Mouse (Mus musculus) left cerebral cortex, adult 2 months (tissue): ENCODE data around the gene Car5a. TPM values are rescaled to one million over a fixed set of nuclear protein-coding genes. Genes with fewer than 3 reads are reported as not detected.

Experiments used
- DNase-seq, 2 experiments: peaks; one replicate each; pipeline ENCODE4 v3.0.0; 2021 to 2022; ENCODE audit warnings: low spot score in 2 of 2, mixed read lengths in 1 of 2; ENCODE audit errors: extremely low spot score in 1 of 2
- H3K27ac ChIP-seq: fragments of 200-600 bp; 2 replicates; pipeline ENCODE4 v1.8.1; 2022
- H3K4me3 ChIP-seq: fragments of 200-600 bp; 2 replicates; pipeline ENCODE4 v1.8.1; 2022
- CTCF ChIP-seq: fragments of 200-600 bp; IDR thresholded peaks from 2 replicates; pipeline ENCODE4 v1.8.1; 2022; ENCODE audit warnings: antibody characterized with exemption, mild to moderate bottlenecking, moderate library complexity
- intact Hi-C: fragments of 180-260 bp; cut with DNase I; formaldehyde crosslinking; loops from one replicate; pipeline ENCODE4 v1.15.1; 2025
- total RNA-seq, 2 experiments: library from RNA; stranded (reverse); gene quantifications; 2 replicates each; pipeline ENCODE4 v1.2.3; 2021

Gene Car5a
- total RNA-seq, 2 experiments from 2014 or later = not detected

- no peak overlapping the region for H3K4me3 ChIP-seq
- DNase-seq = no peak
- intact Hi-C loops = no loop called here
- H3K27ac ChIP-seq = no peak overlapping the region
- TF ChIP-seq CTCF = no peak; the same call in 1 of the 2 replicates
These were observed 26.9 kb upstream of the Car5a start for GRCm38 (mm10) chr8:121971488-121972058.

- Histone ChIP-seq H3K27ac (no peak overlapping the region), H3K4me3 (no peak overlapping the region)
- DNase-seq = no peak
- no peak for TF ChIP-seq CTCF
- intact Hi-C loops = no loop called here
These were observed 25.5 kb upstream of the Car5a start for GRCm38 (mm10) chr8:121970225-121970624.

GRCm38 (mm10) chr8:121968542-121968941 is 23.8 kb upstream of the Car5a start:
- H3K27ac ChIP-seq = peak overlapping the region; percentile 60; the same call in 1 of the 2 replicates
- intact Hi-C loops = no loop called here
- no peak for TF ChIP-seq CTCF

DNA sequence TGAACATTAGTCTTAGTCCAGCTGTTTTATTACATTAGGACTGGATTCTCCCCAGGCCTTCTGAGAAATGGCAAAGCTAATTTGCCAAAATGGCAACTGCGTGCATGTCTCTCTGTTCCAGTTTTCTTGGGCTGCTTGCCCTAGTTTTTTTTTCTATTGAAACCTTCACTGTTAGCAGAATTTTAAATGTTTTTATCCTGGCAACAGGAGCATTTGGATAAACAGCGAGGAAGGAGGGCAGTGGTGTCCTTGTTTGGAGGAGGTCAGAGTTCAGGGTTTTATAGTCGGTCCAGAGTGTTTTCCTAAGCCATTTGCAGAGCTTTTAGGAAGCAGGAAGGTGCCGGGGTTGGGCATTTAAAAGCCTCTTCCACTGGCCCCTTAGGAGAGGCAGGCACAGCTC is 23.3 kb upstream of the Car5a start:
- no peak for TF ChIP-seq CTCF
- no peak for DNase-seq
- Histone ChIP-seq H3K27ac (peak overlapping the region; percentile 60), H3K4me3 (no peak overlapping the region)
- intact Hi-C loops = no loop called here

More at GRCm38 (mm10) chr8:121968542-121968941, 23.8 kb upstream of the Car5a start:
- DNase-seq = no peak
- H3K4me3 ChIP-seq = no peak overlapping the region

GRCm38 (mm10) chr8:121966714-121967448 is 22.2 kb upstream of the Car5a start:
- H3K4me3 ChIP-seq = no peak overlapping the region
- intact Hi-C loops = no loop called here
- no peak for TF ChIP-seq CTCF
- H3K27ac ChIP-seq = no peak overlapping the region
- DNase-seq = no peak

GRCm38 (mm10) chr8:121966110-121966509 is 21.4 kb upstream of the Car5a start:
- H3K27ac ChIP-seq = no peak overlapping the region
- no peak overlapping the region for H3K4me3 ChIP-seq
- no peak for DNase-seq
- no peak for TF ChIP-seq CTCF
- intact Hi-C loops = no loop called here

DNA sequence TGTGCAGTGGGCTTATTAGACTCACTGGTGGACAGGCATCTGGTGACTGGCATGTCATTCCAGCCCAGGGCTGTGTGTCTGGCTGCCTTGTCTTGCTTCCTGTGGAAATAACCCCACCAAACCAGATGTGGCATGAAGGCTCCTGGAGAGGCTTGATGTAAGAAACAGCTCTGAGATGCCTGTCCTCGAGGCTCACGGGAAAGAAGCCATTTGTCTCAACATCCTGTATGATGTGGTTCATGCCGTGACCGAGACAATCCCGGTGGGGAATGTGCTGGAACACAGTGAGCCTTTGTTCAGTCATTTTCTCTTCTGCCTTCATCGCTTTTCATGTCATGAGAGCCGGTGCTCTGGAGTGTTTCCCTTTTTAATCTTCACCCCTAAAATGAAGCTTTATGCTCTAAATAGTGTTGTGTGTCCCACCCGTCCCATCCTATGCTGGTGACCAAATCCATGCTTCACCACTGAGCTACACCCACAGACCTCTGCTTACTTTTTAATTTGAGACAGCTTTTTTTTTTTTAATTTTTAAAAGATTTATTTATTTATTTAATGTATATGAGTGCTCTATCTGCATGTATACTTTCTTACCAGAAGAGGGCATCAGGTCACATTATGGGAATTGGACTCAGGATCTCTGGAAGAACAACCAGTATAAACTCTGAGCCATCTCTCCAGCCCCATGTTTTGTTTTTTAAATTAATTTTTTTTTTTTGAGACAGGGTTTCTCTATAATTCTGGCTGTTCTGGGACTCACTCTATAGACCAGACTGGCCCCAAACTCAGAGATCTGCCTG is 20.2 kb upstream of the Car5a start:
- peak; percentile 37 for TF ChIP-seq CTCF
- Histone ChIP-seq H3K27ac (no peak overlapping the region), H3K4me3 (no peak overlapping the region)
- DNase-seq = no peak
- intact Hi-C loops = no loop called here

- H3K27ac ChIP-seq = no peak overlapping the region
- no peak for DNase-seq
- TF ChIP-seq CTCF = no peak
- H3K4me3 ChIP-seq = no peak overlapping the region
- intact Hi-C loops = no loop called here
These were observed 18.2 kb upstream of the Car5a start for GRCm38 (mm10) chr8:121962892-121963291.

- no peak for TF ChIP-seq CTCF
- H3K27ac ChIP-seq = no peak overlapping the region
- no peak for DNase-seq
- intact Hi-C loops = no loop called here
- H3K4me3 ChIP-seq = no peak overlapping the region
These were observed 13.7 kb upstream of the Car5a start for GRCm38 (mm10) chr8:121958395-121958794.

- intact Hi-C loops = no loop called here
These were observed 11.3 kb upstream of the Car5a start for GRCm38 (mm10) chr8:121955825-121956500.

DNA sequence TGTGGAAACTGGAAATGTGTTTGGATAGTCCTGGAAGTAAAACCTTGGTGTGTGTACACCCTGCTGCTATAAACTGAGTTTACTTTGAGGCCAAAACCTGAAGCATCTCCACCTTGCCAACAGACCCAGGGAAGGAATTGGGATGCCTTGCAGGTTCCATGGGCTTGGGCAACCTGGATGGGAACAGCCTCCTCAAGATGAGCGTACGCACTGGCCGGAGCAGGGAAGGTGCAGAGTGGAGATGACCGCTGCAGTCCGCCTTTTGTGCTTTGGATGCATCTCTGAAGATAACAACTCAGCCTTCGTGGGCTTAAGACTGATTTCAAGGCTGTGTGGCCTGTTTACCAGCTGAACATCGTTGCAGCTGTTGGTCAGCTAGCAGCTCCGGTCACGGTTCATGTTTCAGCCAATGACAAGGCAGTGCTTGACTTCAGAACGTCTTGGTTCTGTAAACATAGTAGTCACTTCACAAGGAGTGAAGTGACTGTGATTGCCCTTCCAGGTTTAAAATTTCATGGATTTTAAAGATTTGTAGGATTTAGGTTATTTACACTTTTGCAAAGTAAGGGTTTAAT is 10.4 kb upstream of the Car5a start:
- H3K27ac ChIP-seq = no peak overlapping the region
- intact Hi-C loops = no loop called here
- no peak for TF ChIP-seq CTCF
- no peak overlapping the region for H3K4me3 ChIP-seq
- no peak for DNase-seq

More at GRCm38 (mm10) chr8:121955825-121956500, 11.3 kb upstream of the Car5a start:
- TF ChIP-seq CTCF = no peak
- Histone ChIP-seq H3K27ac (no peak overlapping the region), H3K4me3 (no peak overlapping the region)
- DNase-seq = no peak
